Mouse (Mus musculus) hindbrain, embryonic 11.5 days (tissue): ENCODE data around the gene Zfp513. TPM values are rescaled to one million over a fixed set of nuclear protein-coding genes. Genes with fewer than 3 reads are reported as not detected.

Source experiments
- ATAC-seq: fragments of 200-750 bp; cut with Nextera tagmentation; 2 replicates; pipeline ENCODE4 v1.8.0; 2017; ENCODE audit warnings: mild to moderate bottlenecking, moderate TSS enrichment, moderate library complexity; ENCODE audit not compliant: low FRiP score
- DNase-seq: peaks from one replicate; pipeline ENCODE4 v3.0.0-alpha.2; 2015; ENCODE audit warnings: low spot score
- H3K27ac ChIP-seq: fragments of 300-500 bp; sonication (generic); 2 replicates; pipeline ENCODE4 v1.5.1; 2014; ENCODE audit warnings: mild to moderate bottlenecking, low read depth, low read length
- H3K27me3 ChIP-seq: fragments of 300-500 bp; sonication (generic); 2 replicates; pipeline ENCODE4 v1.6.1; 2014; ENCODE audit warnings: mild to moderate bottlenecking, low read length, moderate library complexity, mixed read lengths; ENCODE audit not compliant: control insufficient read depth, insufficient read depth
- H3K36me3 ChIP-seq: fragments of 300-500 bp; sonication (generic); 2 replicates; pipeline ENCODE4 v1.6.1; 2014; ENCODE audit warnings: mild to moderate bottlenecking, low read length, moderate library complexity, mixed read lengths; ENCODE audit not compliant: control insufficient read depth, insufficient read depth
- H3K4me1 ChIP-seq: fragments of 300-500 bp; sonication (generic); replicated peaks from 2 replicates; pipeline ENCODE4 v1.6.1; 2014; ENCODE audit warnings: low read length, mixed read lengths; ENCODE audit not compliant: control insufficient read depth, insufficient read depth
- H3K4me2 ChIP-seq: fragments of 300-500 bp; sonication (generic); replicated peaks from 2 replicates; pipeline ENCODE4 v1.6.1; 2014; ENCODE audit warnings: mild to moderate bottlenecking, low read depth, low read length
- H3K4me3 ChIP-seq: fragments of 300-500 bp; sonication (generic); 2 replicates; pipeline ENCODE4 v1.5.1; 2014; ENCODE audit warnings: low read depth, low read length
- H3K9ac ChIP-seq: fragments of 300-500 bp; sonication (generic); 2 replicates; pipeline ENCODE4 v1.6.1; 2014; ENCODE audit warnings: low read depth, low read length
- H3K9me3 ChIP-seq: fragments of 300-500 bp; sonication (generic); 2 replicates; pipeline ENCODE4 v1.6.1; 2016; ENCODE audit warnings: low read length; ENCODE audit not compliant: control insufficient read depth
- WGBS: fragments of 180-500 bp; shearing (Covaris S2); extraction: QIAGEN DNeasy Blood & Tissue Kit; methylation state at CpG from one replicate; pipeline ENCODE4 v1.1.7; 2014; 5-methylcytosine and 5-hydroxymethylcytosine counted together
- polyA plus RNA-seq: library from polyadenylated mRNA; unstranded; fragments of >200 nt; fragmentation: Nextera tagmentation; extraction: Ambion mirVana; gene quantifications from 2 replicates; pipeline ENCODE4 v1.2.1, GENCODE M21; 2014

The Zfp513 gene
- polyA plus RNA-seq, 1 experiment from 2014 or later: 5.7 TPM

- Histone ChIP-seq H3K27me3 (no peaks in the 10 kb centered on the region), H3K9ac (no peak overlapping the region), H3K4me2 (no peak overlapping the region), H3K4me3 (no peak overlapping the region), H3K27ac (no peak overlapping the region), H3K36me3 (peaks cover 23% of the 10 kb centered on the region), H3K4me1 (peaks cover 8% of the 10 kb centered on the region), H3K9me3 (peaks cover 5% of the 10 kb centered on the region)
- 80% methylated on average over 9 of the region's 9 CpGs for WGBS
- ATAC-seq (no peak), DNase-seq (no peak)
Measured at GRCm38 (mm10) chr5:31198170-31198569, 3.9 kb downstream of the Zfp513 start.

- DNase-seq: no peak
- WGBS: 95% methylated on average over 12 of the region's 12 CpGs
- Histone ChIP-seq H3K36me3 (peaks cover 21% of the 10 kb centered on the region), H3K27ac (no peak overlapping the region), H3K9me3 (peaks cover 5% of the 10 kb centered on the region), H3K4me2 (no peak overlapping the region), H3K4me3 (no peak overlapping the region), H3K9ac (no peak overlapping the region), H3K4me1 (peaks cover 8% of the 10 kb centered on the region), H3K27me3 (no peaks in the 10 kb centered on the region)
- no peak for ATAC-seq
Measured at GRCm38 (mm10) chr5:31197072-31197471, 5.0 kb downstream of the Zfp513 start.

- no peak overlapping the region for H3K4me2 ChIP-seq
- DNase-seq (no peak), ATAC-seq (no peak)
- H3K27me3 ChIP-seq: no peaks in the 10 kb centered on the region
- H3K9ac ChIP-seq: no peak overlapping the region
- H3K9me3 ChIP-seq: peaks cover 5% of the 10 kb centered on the region
- WGBS: 94% methylated on average over 10 of the region's 10 CpGs
- peaks cover 11% of the 10 kb centered on the region for H3K4me1 ChIP-seq
- H3K27ac ChIP-seq: no peak overlapping the region
- peaks cover 21% of the 10 kb centered on the region for H3K36me3 ChIP-seq
- no peak overlapping the region for H3K4me3 ChIP-seq
Measured at GRCm38 (mm10) chr5:31196207-31196606, 5.9 kb downstream of the Zfp513 start.

DNA sequence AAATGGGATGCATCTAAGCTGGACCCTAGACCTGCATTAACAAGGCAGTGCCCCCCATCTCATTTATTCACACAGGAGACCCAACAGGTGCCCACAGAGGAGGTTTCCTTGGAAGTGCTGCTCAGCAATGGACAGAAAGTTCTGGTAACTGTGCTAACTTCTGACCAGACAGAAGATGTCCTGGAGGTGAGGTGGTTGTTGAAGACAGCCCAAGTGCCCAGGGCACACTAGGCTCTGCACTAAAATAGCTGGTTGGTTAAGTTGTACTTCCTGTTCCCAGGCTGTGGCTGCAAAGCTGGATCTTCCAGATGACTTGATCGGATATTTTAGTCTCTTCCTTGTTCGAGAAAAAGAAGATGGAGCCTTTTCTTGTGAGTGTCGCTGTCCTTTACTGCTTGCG lies 6.4 kb downstream of the Zfp513 start:
- peaks cover 11% of the 10 kb centered on the region for H3K4me1 ChIP-seq
- H3K27me3 ChIP-seq: no peaks in the 10 kb centered on the region
- peaks cover 21% of the 10 kb centered on the region for H3K36me3 ChIP-seq
- DNase-seq: no peak
- no peak overlapping the region for H3K27ac ChIP-seq
- ATAC-seq: no peak
- WGBS: 96% methylated on average over 4 of the region's 4 CpGs
- H3K9me3 ChIP-seq: peaks cover 5% of the 10 kb centered on the region
- no peak overlapping the region for H3K4me3 ChIP-seq
- no peak overlapping the region for H3K9ac ChIP-seq
- no peak overlapping the region for H3K4me2 ChIP-seq

GRCm38 (mm10) chr5:31194486-31195485 lies 7.3 kb downstream of the Zfp513 start:
- H3K4me1 ChIP-seq: peaks cover 7% of the 10 kb centered on the region
- DNase-seq: no peak
- no peak overlapping the region for H3K27ac ChIP-seq
- H3K36me3 ChIP-seq: peaks cover 14% of the 10 kb centered on the region
- no peak overlapping the region; the same call in 1 of the 2 replicates for H3K4me2 ChIP-seq
- no peak overlapping the region for H3K9ac ChIP-seq
- H3K9me3 ChIP-seq: no peaks in the 10 kb centered on the region
- no peak for ATAC-seq
- H3K4me3 ChIP-seq: peak overlapping the region; percentile 93; the same call in 1 of the 2 replicates
- WGBS: 94% methylated on average over 16 of the region's 16 CpGs
- no peaks in the 10 kb centered on the region for H3K27me3 ChIP-seq

- Histone ChIP-seq H3K4me2 (peak overlapping the region; percentile 86), H3K4me3 (peak overlapping the region; percentile 93), H3K4me1 (peaks cover 7% of the 10 kb centered on the region), H3K9me3 (no peaks in the 10 kb centered on the region), H3K9ac (peak overlapping the region; percentile 95), H3K27me3 (no peaks in the 10 kb centered on the region), H3K27ac (peak overlapping the region; percentile 82), H3K36me3 (peaks cover 14% of the 10 kb centered on the region)
- ATAC-seq (no peak), DNase-seq (no peak)
- 16% methylated on average over 25 of the region's 25 CpGs for WGBS
Measured at GRCm38 (mm10) chr5:31193631-31194281, 8.3 kb downstream of the Zfp513 start.

- peak within 1 kb of the TSS; percentile 82 for H3K27ac ChIP-seq
- H3K9me3 ChIP-seq: no peaks in the 10 kb centered on the region
- WGBS: under 1% methylated on average over 48 of the region's 48 CpGs
- peak within 1 kb of the TSS; percentile 93 for H3K4me3 ChIP-seq
- no peaks in the 10 kb centered on the region for H3K27me3 ChIP-seq
- peaks cover 7% of the 10 kb centered on the region for H3K4me1 ChIP-seq
- DNase-seq: peak; percentile 98
- H3K36me3 ChIP-seq: peaks cover 12% of the 10 kb centered on the region
- ATAC-seq: peak; percentile 97
- H3K4me2 ChIP-seq: peak within 1 kb of the TSS; percentile 86
- H3K9ac ChIP-seq: peak within 1 kb of the TSS; percentile 95
Measured at GRCm38 (mm10) chr5:31192939-31193630, 9.0 kb downstream of the Zfp513 start, which contains the start of the genes Snx17 and Eif2b4. TSS of gene Snx17 (plus strand) at chr5:31193227. TSS of gene Eif2b4 (minus strand) at chr5:31193430.
